Mouse (Mus musculus) intestine, embryonic 15.5 days (tissue): Measurements from ENCODE around the gene Mymx. TPM values are rescaled to one million over a fixed set of nuclear protein-coding genes. Genes with fewer than 3 reads are reported as not detected.

Experiments used
- ATAC-seq: fragments of 200-750 bp; cut with Nextera tagmentation; 2 replicates; pipeline ENCODE4 v1.8.0; 2017; ENCODE audit warnings: moderate TSS enrichment, moderate library complexity
- H3K27ac ChIP-seq: fragments of 300-500 bp; sonication (generic); 2 replicates; pipeline ENCODE4 v1.5.1; 2015; ENCODE audit warnings: mild to moderate bottlenecking, inconsistent platforms
- H3K27me3 ChIP-seq: fragments of 300-500 bp; sonication (generic); replicated peaks from 2 replicates; pipeline ENCODE4 v1.6.1; 2015; ENCODE audit warnings: inconsistent platforms
- H3K36me3 ChIP-seq: fragments of 300-500 bp; sonication (generic); 2 replicates; pipeline ENCODE4 v1.6.1; 2015; ENCODE audit warnings: inconsistent platforms
- H3K4me1 ChIP-seq: fragments of 300-500 bp; sonication (generic); replicated peaks from 2 replicates; pipeline ENCODE4 v1.6.1; 2015; ENCODE audit warnings: inconsistent platforms
- H3K4me2 ChIP-seq: fragments of 300-500 bp; sonication (generic); replicated peaks from 2 replicates; pipeline ENCODE4 v1.6.1; 2015; ENCODE audit warnings: mild to moderate bottlenecking, inconsistent platforms
- H3K4me3 ChIP-seq: fragments of 300-500 bp; sonication (generic); replicated peaks from 2 replicates; pipeline ENCODE4 v1.5.1; 2015; ENCODE audit warnings: inconsistent platforms
- H3K9ac ChIP-seq: fragments of 300-500 bp; sonication (generic); 2 replicates; pipeline ENCODE4 v1.6.1; 2015; ENCODE audit warnings: inconsistent platforms
- H3K9me3 ChIP-seq: fragments of 300-500 bp; sonication (generic); 2 replicates; pipeline ENCODE4 v1.6.1; 2016; ENCODE audit warnings: inconsistent platforms
- WGBS: fragments of 180-500 bp; shearing (Covaris S2); methylation state at CpG from one replicate; pipeline ENCODE4 v1.1.7; 2015; 5-methylcytosine and 5-hydroxymethylcytosine counted together
- polyA plus RNA-seq: library from polyadenylated mRNA; unstranded; fragments of >200 nt; fragmentation: Nextera tagmentation; extraction: Ambion mirVana; gene quantifications from 2 replicates; pipeline ENCODE4 v1.2.1, GENCODE M21; 2015

Gene Mymx
- polyA plus RNA-seq, 1 experiment from 2014 or later, result 0.43 TPM

DNA sequence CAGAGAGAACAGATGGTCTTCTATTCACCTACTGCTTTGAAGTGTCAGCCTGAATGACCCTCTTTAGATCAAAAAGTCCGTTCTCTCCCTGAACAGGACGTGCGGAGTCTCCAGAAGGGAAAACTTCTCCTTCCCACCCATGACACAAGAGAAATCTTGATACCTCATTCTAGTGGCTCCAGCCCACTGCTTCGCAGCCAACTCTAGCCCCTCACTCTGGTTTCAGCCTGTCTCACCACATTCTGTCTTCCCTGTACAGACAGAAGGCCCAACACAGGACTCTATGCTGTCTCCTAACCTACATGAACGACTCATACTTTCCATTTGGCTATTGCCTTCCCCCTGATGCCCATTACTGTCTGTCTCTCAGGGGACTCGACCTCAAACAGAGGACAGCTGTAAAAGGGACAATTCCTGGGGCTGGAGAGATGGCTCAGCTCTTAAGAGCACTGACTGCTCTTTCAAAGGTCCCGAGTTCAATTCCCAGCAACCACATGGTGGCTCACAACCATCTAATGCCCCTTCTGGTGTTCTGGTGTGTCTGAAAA lies 50.6 kb downstream of the Mymx start:
- Histone ChIP-seq H3K4me2 (no peak overlapping the region), H3K9me3 (no peaks in the 10 kb centered on the region), H3K9ac (no peak overlapping the region), H3K4me1 (peaks cover 10% of the 10 kb centered on the region; the same call in 1 of the 2 replicates), H3K27ac (no peak overlapping the region), H3K36me3 (no peaks in the 10 kb centered on the region), H3K27me3 (peaks cover 29% of the 10 kb centered on the region), H3K4me3 (no peak overlapping the region)
- ATAC-seq, result no peak
- 62% methylated on average over 7 of the region's 7 CpGs for WGBS

Other genes starting within 250 kb of the Mymx start
- 54.1 and 63.4 TPM in 2 replicates for gene Cdc5l, start 168.4 kb downstream of the Mymx start, polyA plus RNA-seq
- gene Spats1, start 126.7 kb downstream of the Mymx start, polyA plus RNA-seq, result 0.11 and 0.43 TPM in 2 replicates
- 17.0 and 18.9 TPM in 2 replicates for gene Aars2, start 95.3 kb downstream of the Mymx start, polyA plus RNA-seq
- 0.13 and 0.33 TPM in 2 replicates for gene Tcte1, start 78.7 kb downstream of the Mymx start, polyA plus RNA-seq
- gene Tmem151b, start 52.4 kb downstream of the Mymx start, polyA plus RNA-seq, result 2.5 and 2.7 TPM in 2 replicates
- gene Nfkbie, start 46.4 kb downstream of the Mymx start, polyA plus RNA-seq, result 4.8 and 4.9 TPM in 2 replicates
- 124 and 128 TPM in 2 replicates for gene Slc35b2, start 38.2 kb downstream of the Mymx start, polyA plus RNA-seq
- 1,578 and 1,609 TPM in 2 replicates for gene Hsp90ab1, start 28.8 kb downstream of the Mymx start, polyA plus RNA-seq
- 80.0 and 85.4 TPM in 2 replicates for gene Slc29a1, start 2.5 kb downstream of the Mymx start, polyA plus RNA-seq
- gene Capn11, start 57.2 kb upstream of the Mymx start, polyA plus RNA-seq, result 0.34 and 0.40 TPM in 2 replicates
- gene Mrpl14, start 84.2 kb upstream of the Mymx start, polyA plus RNA-seq, result 147 TPM in 2 replicates
- 33.5 and 34.2 TPM in 2 replicates for gene Tmem63b, start 84.8 kb upstream of the Mymx start, polyA plus RNA-seq
- 0.52 TPM in 1 of 2 replicates, not detected in the other for gene 1600014C23Rik, start 131.7 kb upstream of the Mymx start, polyA plus RNA-seq